Comparison of ENCODE assay signal across 9 mouse cellular contexts in genomic region chr9:22387901-22388300, GRCm38 (mm10). TPM values are rescaled to one million over a fixed set of nuclear protein-coding genes. Genes with fewer than 3 reads are reported as not detected.
DNase-seq lines count a peak whose midpoint lies in the region; ATAC-seq and TF ChIP-seq lines count a peak whose summit lies in the region.
"Had no signal": no experiment of that assay in that cellular context is flagged by ENCODE, and none has a peak within 500 bp of the region (broad histone marks: within the 10 kb centered on the region; RNA-seq: fewer than 3 reads in every experiment).

No protein-coding gene starts in this region.

- intact Hi-C loops in gastrocnemius, adult 2 months (cut with DNase I), result no loop called here

- no peak overlapping the region for H3K27ac ChIP-seq in gastrocnemius, adult 2 months
- H3K27ac ChIP-seq in ES-Bruce4 (ENCODE audit: insufficient read depth, low read length), result peak overlapping the region; percentile 92
- H3K27ac ChIP-seq in liver, postnatal 0 days (ENCODE audit: low read depth), result peak overlapping the region; percentile 93

- H3K27me3 ChIP-seq in ES-Bruce4 (ENCODE audit: control insufficient read depth, insufficient read depth, low read length, poor library complexity, severe bottlenecking), result no peaks in the 10 kb centered on the region
- H3K27me3 ChIP-seq in liver, postnatal 0 days (ENCODE audit: insufficient read depth, low read length), result no peaks in the 10 kb centered on the region

- no peaks in the 10 kb centered on the region for H3K4me1 ChIP-seq in ES-Bruce4 (ENCODE audit: control insufficient read depth, insufficient read depth, low read length)
- peaks cover 15% of the 10 kb centered on the region for H3K4me1 ChIP-seq in liver, postnatal 0 days (ENCODE audit: insufficient read depth)

- no peak for DNase-seq in gastrocnemius, adult 2 months
- DNase-seq in gastrocnemius, postnatal 25 days, result no peak
- no peak for DNase-seq in liver, postnatal 0 days
- DNase-seq in gastrocnemius, postnatal 10 days, result no peak
- DNase-seq in thymus, postnatal 36 days, result no peak
- DNase-seq: right cerebral cortex, postnatal 14 days had no signal

- peak overlapping the region; percentile 95; the same call in 1 of the 2 replicates for H3K4me3 ChIP-seq in gastrocnemius, adult 2 months
- peak overlapping the region; percentile 97 for H3K4me3 ChIP-seq in ES-Bruce4 (ENCODE audit: low read depth, low read length)
- peak overlapping the region; percentile 97 for H3K4me3 ChIP-seq in liver, postnatal 0 days (ENCODE audit: low read depth, low read length)

- peak; percentile 30 for ATAC-seq in granulocyte monocyte progenitor cell, adult 5-6 weeks (replicated peaks; ENCODE audit: poor library complexity, severe bottlenecking)
- ATAC-seq in liver, postnatal 0 days, result no peak
- no peak for ATAC-seq in megakaryocyte progenitor cell, adult 5-6 weeks (replicated peaks; ENCODE audit: poor library complexity)

- peak overlapping the region; percentile 97 for H3K4me2 ChIP-seq in liver, postnatal 0 days (ENCODE audit: low read depth, low read length)

- H3K9ac ChIP-seq in ES-Bruce4 (ENCODE audit: low read depth, poor library complexity, severe bottlenecking), result peak overlapping the region; percentile 89
- peak overlapping the region; percentile 97 for H3K9ac ChIP-seq in liver, postnatal 0 days (replicated peaks)

- WGBS in liver, postnatal 0 days (ENCODE audit: insufficient replicate concordance), result 7% methylated on average over 6 of the region's 6 CpGs

- H3K9me3 ChIP-seq in ES-Bruce4 (replicated peaks; ENCODE audit: control insufficient read depth, insufficient read depth, low read length, poor library complexity, severe bottlenecking), result no peaks in the 10 kb centered on the region
- no peaks in the 10 kb centered on the region for H3K9me3 ChIP-seq in liver, postnatal 0 days (ENCODE audit: low read length)

- no peak for TF ChIP-seq EP300 in ES-Bruce4 (IDR thresholded peaks at IDR 0.05; ENCODE audit: insufficient read depth, low read depth, low read length)
- no peak for TF ChIP-seq EP300 in liver, postnatal 0 days (IDR thresholded peaks at IDR 0.05; ENCODE audit: low read depth)

- no peak for TF ChIP-seq POLR2A in ES-Bruce4 (IDR thresholded peaks at IDR 0.05; ENCODE audit: insufficient read depth, low read length)

- no peak for TF ChIP-seq CTCF in gastrocnemius, adult 2 months (IDR thresholded peaks at IDR 0.05)
- TF ChIP-seq CTCF in ES-Bruce4 (IDR thresholded peaks at IDR 0.05; ENCODE audit: low read depth, low read length), result no peak
- TF ChIP-seq CTCF in liver, postnatal 0 days (IDR thresholded peaks at IDR 0.05; ENCODE audit: low read depth), result no peak

- peaks cover 5% of the 10 kb centered on the region; the same call in 1 of the 2 replicates for H3K36me3 ChIP-seq in ES-Bruce4 (ENCODE audit: control insufficient read depth, insufficient read depth, low read length, poor library complexity, severe bottlenecking)
- peaks cover 4% of the 10 kb centered on the region for H3K36me3 ChIP-seq in liver, postnatal 0 days (replicated peaks; ENCODE audit: insufficient read depth, low read length)

RNA-seq across cellular contexts. Expression of gene Anln, which starts 1.1 kb away (rescaled TPM):
- total RNA-seq in gastrocnemius, adult 2 months (2021), result under 1 TPM; 0.64 to 0.69 TPM
- total RNA-seq in gastrocnemius, postnatal 25 days (2021), result 1 to 10 TPM; 1.2 to 1.4 TPM
- polyA plus RNA-seq in ES-Bruce4 (2011; ENCODE audit: insufficient read depth, insufficient read length, low read depth, missing spikeins), result 155 and 169 TPM in 2 replicates
- 40.1 and 40.4 TPM in 2 replicates for total RNA-seq in granulocyte monocyte progenitor cell, adult 5-6 weeks (2014; fragmentation: Nextera tagmentation)
- 55.3 and 59.9 TPM in 2 replicates for total RNA-seq in granulocyte monocyte progenitor cell, adult 5-6 weeks (2017)
- polyA plus RNA-seq in liver, postnatal 0 days (2015; fragmentation: Nextera tagmentation; extraction: Ambion mirVana), result 6.9 and 7.2 TPM in 2 replicates
- 68.3 and 76.2 TPM in 2 replicates for total RNA-seq in megakaryocyte progenitor cell, adult 5-6 weeks (2015)
- 44.9 and 58.8 TPM in 2 replicates for total RNA-seq in megakaryocyte progenitor cell, adult 5-6 weeks (2017)
- 10 to 100 TPM in 1 of 2 experiments, 1 to 10 TPM in 1; 9.6 to 13.4 TPM for total RNA-seq in gastrocnemius, postnatal 10 days (2021)

RNA-seq across cellular contexts. Expression of gene 9530077C05Rik, which starts 23.4 kb away (rescaled TPM):
- under 1 TPM; 0.36 to 0.59 TPM for total RNA-seq in gastrocnemius, adult 2 months (2021)
- under 1 TPM; 0.20 to 0.86 TPM for total RNA-seq in gastrocnemius, postnatal 25 days (2021)
- polyA plus RNA-seq in ES-Bruce4 (2011; ENCODE audit: insufficient read depth, insufficient read length, low read depth, missing spikeins), result 2.7 and 3.8 TPM in 2 replicates
- total RNA-seq in granulocyte monocyte progenitor cell, adult 5-6 weeks (2014; fragmentation: Nextera tagmentation), result 2.1 TPM in 1 of 2 replicates, not detected in the other
- total RNA-seq in granulocyte monocyte progenitor cell, adult 5-6 weeks (2017), result 2.0 and 2.1 TPM in 2 replicates
- 1.2 and 1.6 TPM in 2 replicates for polyA plus RNA-seq in liver, postnatal 0 days (2015; fragmentation: Nextera tagmentation; extraction: Ambion mirVana)
- 2.1 and 2.5 TPM in 2 replicates for total RNA-seq in megakaryocyte progenitor cell, adult 5-6 weeks (2015)
- total RNA-seq in megakaryocyte progenitor cell, adult 5-6 weeks (2017), result 2.2 and 5.4 TPM in 2 replicates
- total RNA-seq in gastrocnemius, postnatal 10 days (2021), result under 1 TPM; 0.50 to 0.59 TPM

Comparison
In these comparisons a context has a peak if more than half of its experiments do, and no peak if none do; other contexts are left out.
1. RNA of gene Anln, which starts 1.1 kb away (total RNA-seq): 44.9 to 76.2 TPM in megakaryocyte progenitor cell, adult 5-6 weeks, 40.1 to 59.9 TPM in granulocyte monocyte progenitor cell, adult 5-6 weeks and 9.6 to 13.4 TPM in gastrocnemius, postnatal 10 days; 1.2 to 1.4 TPM in gastrocnemius, postnatal 25 days and 0.64 to 0.69 TPM in gastrocnemius, adult 2 months; every median in the first group is over 4 times any median in the second.
2. Peak in every context shown above with its lines, with median percentiles within 50 percentile points of each other: H3K4me3 ChIP-seq.